Mouse (Mus musculus) liver, embryonic 14.5 days (tissue): Measurements from ENCODE around the gene Gpr82. TPM values are rescaled to one million over a fixed set of nuclear protein-coding genes. Genes with fewer than 3 reads are reported as not detected.

Source experiments
- ATAC-seq: fragments of 200-750 bp; cut with Nextera tagmentation; 2 replicates; pipeline ENCODE4 v1.8.0; 2017; ENCODE audit warnings: moderate number of reproducible peaks, mild to moderate bottlenecking, moderate library complexity; ENCODE audit not compliant: insufficient read depth
- DNase-seq, 3 experiments: peaks; one replicate each; pipeline ENCODE4 v3.0.0-alpha.2; 2012 to 2013; ENCODE audit warnings: low read depth in 3 of 3, low spot score in 3 of 3
- H3K27ac ChIP-seq: fragments of 300-500 bp; sonication (generic); 2 replicates; pipeline ENCODE4 v1.5.1; 2014; ENCODE audit warnings: moderate library complexity, mild to moderate bottlenecking, control low read depth, inconsistent platforms
- H3K27me3 ChIP-seq: fragments of 300-500 bp; sonication (generic); 2 replicates; pipeline ENCODE4 v1.6.1; 2014; ENCODE audit warnings: mild to moderate bottlenecking, low read length, moderate library complexity; ENCODE audit not compliant: control insufficient read depth, insufficient read depth
- H3K36me3 ChIP-seq: fragments of 300-500 bp; sonication (generic); replicated peaks from 2 replicates; pipeline ENCODE4 v1.6.1; 2014; ENCODE audit warnings: low read depth; ENCODE audit not compliant: control insufficient read depth, insufficient read depth
- H3K4me1 ChIP-seq, 2 experiments: fragments of 200-500 bp in 1 of 2; fragments of 300-500 bp in 1 of 2; sonication (generic) in 1 of 2; replicated peaks; 2 replicates each; pipeline ENCODE4 v1.6.1; 2012 to 2014; ENCODE audit warnings: antibody characterized with exemption in 1 of 2, inconsistent platforms in 1 of 2, low read length in 1 of 2; ENCODE audit not compliant: control insufficient read depth in 2 of 2, insufficient read depth in 2 of 2
- H3K4me2 ChIP-seq: fragments of 300-500 bp; sonication (generic); 2 replicates; pipeline ENCODE4 v1.6.1; 2014; ENCODE audit warnings: low read depth, mild to moderate bottlenecking, control low read depth, moderate library complexity
- H3K4me3 ChIP-seq, 2 experiments: fragments of 200-500 bp in 1 of 2; fragments of 300-500 bp in 1 of 2; sonication (generic) in 1 of 2; 2 replicates each; pipeline ENCODE4 v1.5.1; 2012 to 2014; ENCODE audit warnings: low read depth in 2 of 2, low read length in 2 of 2, mild to moderate bottlenecking in 2 of 2, control low read depth in 1 of 2, inconsistent platforms in 1 of 2, moderate library complexity in 1 of 2; ENCODE audit not compliant: insufficient read depth in 1 of 2
- H3K9ac ChIP-seq: fragments of 300-500 bp; sonication (generic); replicated peaks from 2 replicates; pipeline ENCODE4 v1.6.1; 2014; ENCODE audit warnings: mild to moderate bottlenecking, control low read depth, moderate library complexity
- H3K9me3 ChIP-seq: fragments of 300-500 bp; sonication (generic); 2 replicates; pipeline ENCODE4 v1.6.1; 2016; ENCODE audit warnings: low read length, mixed read lengths; ENCODE audit not compliant: control insufficient read depth
- CTCF ChIP-seq: IDR thresholded peaks from 2 replicates; pipeline ENCODE4 v1.5.1; 2016; ENCODE audit warnings: antibody characterized with exemption, low read depth, control low read depth
- EP300 ChIP-seq: IDR thresholded peaks from 2 replicates; pipeline ENCODE4 v1.6.1; 2016; ENCODE audit warnings: antibody characterized with exemption, low read depth
- WGBS: fragments of 180-500 bp; shearing (Covaris S2); extraction: QIAGEN DNeasy Blood & Tissue Kit; methylation state at CpG from one replicate; pipeline ENCODE4 v1.1.7; 2014; ENCODE audit not compliant: insufficient replicate concordance; 5-methylcytosine and 5-hydroxymethylcytosine counted together
- microRNA-seq: library from miRNA; unstranded; fragments of <30 nt; microRNA quantifications from one replicate; pipeline ENCODE4, GENCODE M21; 2016
- polyA plus RNA-seq, 2 experiments: library from polyadenylated mRNA; depleted of rRNA in 1 of 2; stranded (reverse) in 1 of 2; unstranded in 1 of 2; fragments of >200 nt; fragmentation: Nextera tagmentation in 1 of 2; extraction: Ambion mirVana in 1 of 2; gene quantifications; 2 replicates each; pipeline versions ENCODE4 v1.2.1 to v1.2.3; 2012 to 2014

Gpr82 gene
- polyA plus RNA-seq, 2 experiments: not detected

DNA sequence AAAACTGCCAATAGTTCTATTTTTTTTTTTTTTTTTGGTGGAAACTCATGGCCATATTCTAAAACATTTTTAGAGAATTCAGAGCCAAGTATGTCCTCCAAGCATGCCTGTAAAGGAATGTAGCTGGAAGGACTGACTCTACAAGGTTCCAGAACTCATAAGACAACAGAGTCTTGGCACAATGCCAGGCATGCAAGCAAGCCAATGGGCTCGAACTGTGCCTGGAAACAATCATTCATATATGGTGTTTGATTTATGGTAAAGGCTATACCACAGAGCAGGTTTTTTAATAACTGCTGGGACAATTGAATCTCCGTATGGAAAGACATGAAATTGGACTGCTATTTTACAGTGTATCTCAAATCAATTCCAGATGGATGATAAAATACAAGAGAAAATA, 43.9 kb downstream of the Gpr82 start:
- no peak overlapping the region for H3K4me2 ChIP-seq
- no peak overlapping the region for H3K9ac ChIP-seq
- H3K4me1 ChIP-seq: no peaks in the 10 kb centered on the region
- H3K9me3 ChIP-seq: no peaks in the 10 kb centered on the region
- TF ChIP-seq CTCF: no peak
- no peak for TF ChIP-seq EP300
- DNase-seq (no peak), ATAC-seq (no peak)
- no peaks in the 10 kb centered on the region for H3K27me3 ChIP-seq
- no peaks in the 10 kb centered on the region for H3K36me3 ChIP-seq
- WGBS: 68% methylated on average over 2 of the region's 2 CpGs
- no peak overlapping the region for H3K4me3 ChIP-seq
- no peak overlapping the region for H3K27ac ChIP-seq

DNA sequence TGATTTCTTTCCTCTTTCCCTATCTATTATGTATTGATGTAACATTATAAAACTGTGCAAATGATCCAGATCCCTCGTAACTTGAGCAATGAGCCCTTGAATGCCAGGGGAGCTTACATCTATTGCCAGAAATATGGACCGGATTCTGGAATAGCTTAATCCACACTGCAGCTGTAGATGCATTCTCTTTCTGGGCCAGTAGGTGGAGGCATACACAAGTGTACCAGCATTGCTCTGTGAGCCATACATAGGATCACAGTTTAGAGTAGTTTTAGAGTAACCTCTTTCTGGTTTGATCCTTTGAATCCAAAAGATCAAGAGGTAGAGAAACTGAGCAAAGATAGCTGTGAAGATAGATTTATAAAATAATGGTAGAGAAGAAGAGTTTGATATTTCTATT, 49.0 kb downstream of the Gpr82 start:
- Histone ChIP-seq H3K9me3 (no peaks in the 10 kb centered on the region), H3K4me1 (no peaks in the 10 kb centered on the region), H3K27me3 (no peaks in the 10 kb centered on the region), H3K36me3 (no peaks in the 10 kb centered on the region), H3K4me3 (no peak overlapping the region), H3K9ac (no peak overlapping the region), H3K27ac (no peak overlapping the region), H3K4me2 (no peak overlapping the region)
- ATAC-seq (no peak), DNase-seq (no peak)
- TF ChIP-seq CTCF: peak; percentile 69
- TF ChIP-seq EP300: no peak
- 14% methylated on average over 2 of the region's 2 CpGs for WGBS

Small RNA genes lying within 50 kb of the gene (microRNA-seq; reads per million reads assigned to microRNA genes)
- not detected for gene Gm25246

Other genes with a start within 250 kb of the Gpr82 start
- 0.02 TPM in 2 replicates for gene Nyx, start 195.3 kb upstream of the Gpr82 start, polyA plus RNA-seq (2012; rRNA removed)
- not detected in 2 replicates for gene Nyx, start 195.3 kb upstream of the Gpr82 start, polyA plus RNA-seq (2014; fragmentation: Nextera tagmentation; extraction: Ambion mirVana)
- gene Gpr34, start 29.3 kb upstream of the Gpr82 start, polyA plus RNA-seq (2012; rRNA removed): 0.12 and 0.13 TPM in 2 replicates
- 0.09 and 0.56 TPM in 2 replicates for gene Gpr34, start 29.3 kb upstream of the Gpr82 start, polyA plus RNA-seq (2014; fragmentation: Nextera tagmentation; extraction: Ambion mirVana)
- gene Cask, start 190.0 kb downstream of the Gpr82 start, polyA plus RNA-seq (2012; rRNA removed): 0.87 and 1.6 TPM in 2 replicates
- 1.5 TPM in 2 replicates for gene Cask, start 190.0 kb downstream of the Gpr82 start, polyA plus RNA-seq (2014; fragmentation: Nextera tagmentation; extraction: Ambion mirVana)